In genomic region chr4:8938948-8939411, GRCm38 (mm10) we compare ENCODE assay signal across 9 mouse cellular contexts.
DNase-seq lines count a peak whose midpoint lies in the region; ATAC-seq lines count a peak whose summit lies in the region.
"Had no signal": no experiment of that assay in that cellular context is flagged by ENCODE, and none has a peak within 500 bp of the region (broad histone marks: within the 10 kb centered on the region; RNA-seq: fewer than 3 reads in every experiment).

No protein-coding gene starts in this region.

- 0 out of 2 replicates have a peak, but pooled peaks have one; percentile 26 for ATAC-seq in liver, embryonic 13.5 days (ENCODE audit: low read depth)
- ATAC-seq in inflammation-experienced regulatory T-cells, adult 6 months: no peak

- no peak overlapping the region for H3K4me2 ChIP-seq in liver, embryonic 13.5 days

- no peaks in the 10 kb centered on the region for H3K9me3 ChIP-seq in liver, embryonic 13.5 days (replicated peaks)

- DNase-seq in cerebellum, adult 9-10 months: peak; percentile 45
- no peak for DNase-seq in cerebellum, postnatal 4 days (ENCODE audit: low spot score in 2 of 2)
- DNase-seq in adrenal gland, postnatal 10 days: peak; percentile 67
- peak; percentile 14 for DNase-seq in heart, postnatal 25 days (ENCODE audit: low spot score)
- no peak for DNase-seq in liver, embryonic 13.5 days
- no peak for DNase-seq in embryo, embryonic 10.5 days (ENCODE audit: low spot score)
- no peak for DNase-seq in thymus, adult 18-20 months

- H3K27me3 ChIP-seq in liver, embryonic 13.5 days: no peaks in the 10 kb centered on the region

- H3K36me3 ChIP-seq in liver, embryonic 13.5 days: no peaks in the 10 kb centered on the region

- H3K9ac ChIP-seq in liver, embryonic 13.5 days: no peak overlapping the region

- intact Hi-C loops in heart, postnatal 25 days (cut with DNase I): no loop called here

- 55% methylated on average over 6 of the region's 6 CpGs for WGBS in liver, embryonic 13.5 days (ENCODE audit: insufficient replicate concordance)

- no peak overlapping the region for H3K4me3 ChIP-seq in liver, embryonic 13.5 days (replicated peaks)

- no peak overlapping the region for H3K27ac ChIP-seq in liver, embryonic 13.5 days
- H3K27ac ChIP-seq: macrophage had no signal

- H3K4me1 ChIP-seq in liver, embryonic 13.5 days (replicated peaks): no peaks in the 10 kb centered on the region

Comparison
In these comparisons a context has a peak if more than half of its experiments do, and no peak if none do; other contexts are left out.
1. DNase-seq: peak in cerebellum, adult 9-10 months (single experiment), adrenal gland, postnatal 10 days (single experiment) and heart, postnatal 25 days (single experiment); none in cerebellum, postnatal 4 days (0 of 2), liver, embryonic 13.5 days (single experiment), embryo, embryonic 10.5 days (single experiment) and thymus, adult 18-20 months (0 of 2).